Mouse (Mus musculus) naive thymus-derived CD4-positive, alpha-beta T cell, adult 5 months (primary cell): ENCODE data around the gene Ccdc153. TPM values are rescaled to one million over a fixed set of nuclear protein-coding genes. Genes with fewer than 3 reads are reported as not detected.

ENCODE experiments used
- polyA plus RNA-seq: library from polyadenylated mRNA; unstranded; fragments of 100-300 nt; shearing (Covaris generic); gene quantifications from one replicate; pipeline ENCODE4 v1.2.1, GENCODE M21; 2017

Ccdc153 gene
- polyA plus RNA-seq, result not detected

GRCm38 (mm10) chr9:44240399-44240798 lies at the start of gene Ccdc153:
Ccdc153 (plus strand) TSS chr9:44240676.

DNA sequence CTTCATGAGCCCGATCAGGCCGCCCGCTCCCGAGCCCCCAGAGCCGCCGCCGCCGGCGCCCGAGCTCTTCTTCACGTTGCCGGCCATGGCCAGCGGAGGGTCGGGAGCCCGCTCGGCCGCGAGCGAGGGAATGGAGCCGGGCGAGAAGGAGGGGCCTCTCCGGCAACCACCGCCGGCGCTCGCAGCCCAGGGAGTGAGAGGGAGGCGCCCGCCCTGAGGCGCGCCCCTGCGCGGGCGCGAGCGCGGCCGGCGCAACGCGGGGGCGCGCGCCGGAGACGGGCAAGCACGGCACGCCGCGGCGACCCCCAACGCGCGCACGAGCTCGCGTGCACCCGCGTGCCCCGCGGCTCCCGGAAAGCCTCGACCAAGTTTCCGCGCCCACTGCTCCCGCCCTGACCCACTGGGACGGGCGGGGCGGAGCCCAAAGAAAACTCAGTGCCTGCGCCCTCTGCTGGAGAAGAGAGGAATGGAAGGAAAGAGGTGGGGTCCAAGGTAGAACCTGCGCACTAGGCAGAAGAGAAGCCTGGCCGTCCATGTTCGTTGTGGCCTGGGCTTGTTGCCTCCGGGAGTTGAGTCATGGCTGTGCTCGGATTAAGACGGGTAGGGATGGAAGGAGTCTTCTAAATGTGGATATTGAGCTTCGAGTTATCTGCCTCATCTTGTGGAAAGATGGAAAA lies 6.5 kb upstream of the Ccdc153 start, which contains the start of gene Cbl:
Cbl (minus strand) TSS at position 248 of the 677 bp plus-strand sequence.

DNA sequence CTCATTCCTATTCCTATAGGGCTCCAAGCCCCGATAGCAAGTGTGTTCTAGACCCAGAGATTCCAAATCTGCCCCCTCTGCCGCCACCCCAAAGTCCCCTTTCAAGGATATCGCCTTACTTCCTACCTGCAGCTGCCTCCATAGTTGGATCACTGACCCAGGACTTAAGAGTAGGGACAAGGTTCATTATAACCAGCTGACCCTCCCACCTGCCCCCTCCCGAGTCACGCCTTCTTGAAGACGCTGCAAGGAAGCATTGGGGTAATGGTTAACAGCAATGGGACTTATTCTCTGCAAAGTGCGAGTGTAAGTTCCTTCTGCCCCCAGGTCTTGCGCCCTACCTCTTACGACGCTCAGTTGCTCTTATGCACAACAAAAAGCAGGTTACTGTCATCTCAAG lies 10.8 kb downstream of the Ccdc153 start, which contains the start of gene Pdzd3:
Pdzd3 (minus strand) TSS at position 158 of the 400 bp plus-strand sequence.

DNA sequence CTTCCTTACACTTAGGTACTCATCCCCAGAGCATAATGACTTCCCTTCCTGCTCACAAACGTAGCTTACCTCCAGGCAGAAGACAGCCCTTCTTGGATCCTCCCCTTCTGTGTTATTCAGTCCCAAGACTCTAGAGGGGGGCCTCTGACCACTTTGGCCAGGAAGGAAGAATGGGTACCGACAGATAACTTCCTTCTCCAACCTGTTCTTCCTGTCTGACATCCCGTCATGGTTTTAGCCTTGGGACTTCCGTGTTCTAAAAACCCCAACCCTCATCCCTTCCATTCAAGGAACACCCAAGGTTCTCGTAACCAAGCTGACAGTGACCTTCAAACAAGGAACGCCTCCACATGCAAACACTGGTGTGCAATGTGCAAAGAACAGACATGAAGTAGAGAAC lies 28.0 kb downstream of the Ccdc153 start, which contains the start of gene Nlrx1:
Nlrx1 (minus strand) TSS at position 168 of the 400 bp plus-strand sequence.

DNA sequence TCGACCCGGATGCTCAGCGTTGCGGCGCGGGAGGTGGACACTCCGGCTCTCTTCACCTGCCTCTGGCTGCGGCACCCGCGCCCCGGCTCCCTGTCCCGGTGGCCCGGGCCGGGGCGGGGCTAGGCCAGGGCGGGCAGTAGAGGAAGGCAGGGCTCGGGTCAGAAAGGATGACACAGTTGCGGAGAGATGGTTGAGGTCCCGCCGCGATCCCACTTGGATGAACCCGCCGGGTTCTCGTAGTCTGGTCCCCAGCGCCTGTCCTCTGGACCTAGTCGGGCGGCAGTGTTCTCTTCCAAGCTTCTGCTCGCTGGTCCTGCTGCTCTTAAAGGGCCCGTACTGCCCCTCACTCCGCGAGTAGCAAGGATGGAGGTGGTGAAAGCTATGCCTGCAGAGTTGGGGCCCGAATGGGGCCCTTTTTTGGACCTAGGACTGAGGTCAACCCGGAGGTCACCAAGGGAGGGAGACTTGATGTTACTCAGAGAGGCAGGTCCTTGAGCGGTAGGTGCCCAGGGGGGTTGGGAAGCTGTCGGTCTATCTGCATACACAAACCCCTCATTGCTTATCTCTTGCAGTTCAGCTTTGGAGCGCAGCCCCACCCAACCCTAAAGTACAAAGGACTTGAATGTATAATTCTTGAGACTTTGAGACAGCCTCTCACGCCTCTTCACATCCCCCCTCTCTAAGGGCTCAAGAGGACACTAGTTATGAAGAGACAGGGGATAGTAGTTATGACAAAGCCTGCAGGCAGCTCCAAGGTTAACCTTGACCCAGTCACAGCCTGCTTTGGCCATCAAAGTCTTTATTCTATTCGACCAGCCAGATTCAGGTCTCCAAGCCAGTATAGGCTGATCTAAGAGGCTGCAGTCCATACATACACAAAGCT lies 47.8 kb downstream of the Ccdc153 start, which contains the start of gene Abcg4:
Abcg4 (minus strand) TSS at position 540 of the 883 bp plus-strand sequence.

Other genes with a start within 250 kb of the Ccdc153 start
- 60.0 TPM for gene Thy1, start 197.3 kb upstream of the Ccdc153 start, polyA plus RNA-seq
- gene Usp2, start 173.7 kb upstream of the Ccdc153 start, polyA plus RNA-seq, result 25.7 TPM
- not detected for gene Mfrp, start 138.9 kb upstream of the Ccdc153 start, polyA plus RNA-seq
- not detected for gene C1qtnf5, start 133.4 kb upstream of the Ccdc153 start, polyA plus RNA-seq
- gene Gm49380, start 127.2 kb upstream of the Ccdc153 start, polyA plus RNA-seq, result not detected
- gene Rnf26, start 127.2 kb upstream of the Ccdc153 start, polyA plus RNA-seq, result 20.6 TPM
- gene Mcam, start 106.2 kb upstream of the Ccdc153 start, polyA plus RNA-seq, result 0.70 TPM
- gene Cbl, start 6.6 kb upstream of the Ccdc153 start, polyA plus RNA-seq, result 46.8 TPM
- not detected for gene Pdzd3, start 10.8 kb downstream of the Ccdc153 start, polyA plus RNA-seq
- gene Nlrx1, start 27.9 kb downstream of the Ccdc153 start, polyA plus RNA-seq, result 2.9 TPM
- not detected for gene Abcg4, start 47.9 kb downstream of the Ccdc153 start, polyA plus RNA-seq
- gene Hinfp, start 65.0 kb downstream of the Ccdc153 start, polyA plus RNA-seq, result 49.0 TPM
- gene C2cd2l, start 79.6 kb downstream of the Ccdc153 start, polyA plus RNA-seq, result 19.9 TPM
- 6.6 TPM for gene Dpagt1, start 85.3 kb downstream of the Ccdc153 start, polyA plus RNA-seq
- 62.7 TPM for gene H2afx, start 94.0 kb downstream of the Ccdc153 start, polyA plus RNA-seq
- gene Hmbs, start 103.6 kb downstream of the Ccdc153 start, polyA plus RNA-seq, result 20.3 TPM
- gene Vps11, start 121.0 kb downstream of the Ccdc153 start, polyA plus RNA-seq, result 73.9 TPM
- 16.9 TPM for gene Hyou1, start 138.8 kb downstream of the Ccdc153 start, polyA plus RNA-seq
- 15.1 TPM for gene Slc37a4, start 156.2 kb downstream of the Ccdc153 start, polyA plus RNA-seq
- 2,678 TPM for gene Rps25, start 166.5 kb downstream of the Ccdc153 start, polyA plus RNA-seq
- gene Trappc4, start 166.9 kb downstream of the Ccdc153 start, polyA plus RNA-seq, result 80.8 TPM
- 39.8 TPM for gene Ccdc84, start 177.9 kb downstream of the Ccdc153 start, polyA plus RNA-seq
- not detected for gene Foxr1, start 200.5 kb downstream of the Ccdc153 start, polyA plus RNA-seq
- gene Upk2, start 214.3 kb downstream of the Ccdc153 start, polyA plus RNA-seq, result not detected
- 22.3 TPM for gene Bcl9l, start 242.1 kb downstream of the Ccdc153 start, polyA plus RNA-seq